Comparison of ENCODE assay signal across 11 mouse cellular contexts in the genomic region with DNA sequence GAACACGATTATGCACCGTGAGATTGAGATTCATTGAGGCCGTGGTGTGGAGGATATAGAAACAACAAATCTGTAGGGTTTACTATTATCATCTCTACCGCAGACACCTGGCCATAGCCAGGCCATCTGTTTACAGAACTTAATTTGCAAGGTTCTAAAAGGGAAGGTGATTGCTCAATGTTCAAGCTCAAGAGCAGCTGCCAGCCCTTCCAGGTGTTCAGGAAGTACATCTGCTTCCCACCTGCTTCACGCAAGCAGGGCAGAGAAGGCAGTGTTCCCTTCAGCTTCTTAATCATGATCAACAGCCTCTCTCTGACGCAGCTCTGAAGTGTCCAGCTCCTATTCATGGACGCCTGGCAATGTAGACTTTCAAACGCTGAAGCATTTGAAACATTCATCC.
"Had no signal": no experiment of that assay in that cellular context is flagged by ENCODE, and none has a peak within 500 bp of the region (broad histone marks: within the 10 kb centered on the region; RNA-seq: fewer than 3 reads in every experiment).

No protein-coding gene starts in this region.

- H3K4me1 ChIP-seq: limb, embryonic 13.5 days; midbrain, embryonic 13.5 days; neural tube, embryonic 15.5 days; stomach, embryonic 15.5 days had no signal

- H3K4me2 ChIP-seq: limb, embryonic 13.5 days; midbrain, embryonic 13.5 days; neural tube, embryonic 15.5 days; stomach, embryonic 15.5 days had no signal

- ATAC-seq: midbrain, embryonic 13.5 days had no signal

- H3K27ac ChIP-seq: left cerebral cortex, adult 2 months; limb, embryonic 13.5 days; liver, embryonic 14.5 days; midbrain, embryonic 13.5 days; neural tube, embryonic 15.5 days; stomach, embryonic 15.5 days had no signal

- H3K4me3 ChIP-seq: left cerebral cortex, adult 2 months; limb, embryonic 13.5 days; midbrain, embryonic 13.5 days; neural tube, embryonic 15.5 days; stomach, embryonic 15.5 days had no signal

- H3K9ac ChIP-seq: limb, embryonic 13.5 days; liver, embryonic 14.5 days; midbrain, embryonic 13.5 days; neural tube, embryonic 15.5 days; stomach, embryonic 15.5 days had no signal

- H3K27me3 ChIP-seq: limb, embryonic 13.5 days; midbrain, embryonic 13.5 days; neural tube, embryonic 15.5 days; stomach, embryonic 15.5 days had no signal

- DNase-seq: kidney, adult 8-10 months; kidney, postnatal 25 days; lung, adult 18-20 months; right cerebral cortex, adult 18-20 months; thymus, postnatal 4 days had no signal

- H3K9me3 ChIP-seq: limb, embryonic 13.5 days; midbrain, embryonic 13.5 days; neural tube, embryonic 15.5 days; stomach, embryonic 15.5 days had no signal

- H3K36me3 ChIP-seq: limb, embryonic 13.5 days; midbrain, embryonic 13.5 days; neural tube, embryonic 15.5 days; stomach, embryonic 15.5 days had no signal
